In the genomic region with DNA sequence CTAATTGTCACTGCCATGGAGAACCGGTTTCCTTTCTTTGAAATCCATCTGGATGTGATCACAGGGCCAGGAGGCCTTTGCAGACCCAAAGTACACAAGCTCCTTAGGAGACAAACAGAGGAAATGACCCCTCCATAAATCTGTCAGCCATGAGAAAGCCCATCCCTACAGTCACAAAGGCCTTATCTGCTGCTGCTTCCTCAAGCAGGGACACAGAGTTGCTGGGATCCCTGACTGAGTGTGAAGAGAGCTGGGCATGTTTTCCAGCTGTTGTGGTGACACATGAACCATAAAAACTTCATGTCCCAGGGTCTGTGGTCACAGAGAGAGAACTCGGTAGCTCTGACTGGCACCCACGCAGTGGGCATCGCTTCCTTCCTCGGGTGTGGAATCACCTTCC, we compare ENCODE assay signal across 10 mouse cellular contexts. TPM values are rescaled to one million over a fixed set of nuclear protein-coding genes. Genes with fewer than 3 reads are reported as not detected.
DNase-seq lines count a peak whose midpoint lies in the region; ATAC-seq and TF ChIP-seq lines count a peak whose summit lies in the region.
"Had no signal": no experiment of that assay in that cellular context is flagged by ENCODE, and none has a peak within 500 bp of the region (broad histone marks: within the 10 kb centered on the region; RNA-seq: fewer than 3 reads in every experiment).

No protein-coding gene starts in this region.

- H3K27me3 ChIP-seq in heart, embryonic 12.5 days (replicated peaks): no peaks in the 10 kb centered on the region
- H3K27me3 ChIP-seq in kidney, postnatal 0 days (ENCODE audit: insufficient read depth, low read length): no peaks in the 10 kb centered on the region
- H3K27me3 ChIP-seq: liver, embryonic 13.5 days had no signal

- H3K4me3 ChIP-seq in heart, embryonic 12.5 days: no peak overlapping the region
- H3K4me3 ChIP-seq in kidney, postnatal 0 days (replicated peaks; ENCODE audit: low read depth, low read length): no peak overlapping the region
- H3K4me3 ChIP-seq: liver, embryonic 13.5 days had no signal

- peak; percentile 84 for ATAC-seq in heart, embryonic 12.5 days (ENCODE audit: insufficient number of reproducible peaks, low FRiP score)
- peak; percentile 84 for ATAC-seq in kidney, postnatal 0 days (replicated peaks; ENCODE audit: low FRiP score, low read depth)

- peaks cover 3% of the 10 kb centered on the region for H3K9me3 ChIP-seq in heart, embryonic 12.5 days (replicated peaks)
- no peaks in the 10 kb centered on the region for H3K9me3 ChIP-seq in kidney, postnatal 0 days (replicated peaks; ENCODE audit: low read length)
- H3K9me3 ChIP-seq: liver, embryonic 13.5 days had no signal

- peaks cover 15% of the 10 kb centered on the region; the same call in 1 of the 2 replicates for H3K4me1 ChIP-seq in heart, embryonic 12.5 days (replicated peaks)
- H3K4me1 ChIP-seq in kidney, postnatal 0 days (replicated peaks; ENCODE audit: insufficient read depth, low read length): no peaks in the 10 kb centered on the region
- H3K4me1 ChIP-seq: liver, embryonic 13.5 days had no signal

- no peak for TF ChIP-seq CTCF in kidney, postnatal 0 days (IDR thresholded peaks at IDR 0.05; ENCODE audit: low read depth)

- 55% methylated on average over 5 of the region's 5 CpGs for WGBS in heart, embryonic 12.5 days
- WGBS in kidney, postnatal 0 days: 16% methylated on average over 5 of the region's 5 CpGs

- no peaks in the 10 kb centered on the region for H3K36me3 ChIP-seq in heart, embryonic 12.5 days
- no peaks in the 10 kb centered on the region for H3K36me3 ChIP-seq in kidney, postnatal 0 days (ENCODE audit: insufficient read depth, low read length)
- H3K36me3 ChIP-seq: liver, embryonic 13.5 days had no signal

- DNase-seq in embryo, embryonic 11 days: peak; percentile 68
- peak; percentile 93 for DNase-seq in kidney, postnatal 0 days (ENCODE audit: low spot score)
- DNase-seq in lung, postnatal 4 days: peak; percentile 44 to 66
- no peak for DNase-seq in thymus, adult 18-20 months
- no peak for DNase-seq in left cerebral cortex, adult 8-10 months (ENCODE audit: low spot score in 2 of 2)
- DNase-seq in thymus, postnatal 25 days: no peak
- DNase-seq in spleen, postnatal 10 days (ENCODE audit: low spot score in 2 of 2): no peak
- DNase-seq: cerebellum, adult 8-10 months; liver, embryonic 13.5 days had no signal

- H3K4me2 ChIP-seq in heart, embryonic 12.5 days: no peak overlapping the region
- H3K4me2 ChIP-seq in kidney, postnatal 0 days (ENCODE audit: low read length): no peak overlapping the region
- H3K4me2 ChIP-seq: liver, embryonic 13.5 days had no signal

- peak overlapping the region; percentile 79 for H3K27ac ChIP-seq in heart, embryonic 12.5 days (ENCODE audit: poor library complexity, severe bottlenecking)
- H3K27ac ChIP-seq in kidney, postnatal 0 days: peak overlapping the region; percentile 54; the same call in 1 of the 2 replicates
- H3K27ac ChIP-seq: liver, embryonic 13.5 days had no signal

- H3K9ac ChIP-seq in heart, embryonic 12.5 days: no peak overlapping the region
- H3K9ac ChIP-seq in kidney, postnatal 0 days (ENCODE audit: low read depth, low read length): no peak overlapping the region
- H3K9ac ChIP-seq: liver, embryonic 13.5 days had no signal

RNA-seq across cellular contexts. Expression of a gene that starts 28.7 kb away (rescaled TPM):
- 32.4 and 40.7 TPM in 2 replicates for polyA plus RNA-seq in heart, embryonic 12.5 days (2016; fragmentation: Nextera tagmentation; extraction: Ambion mirVana)
- 17.3 and 17.4 TPM in 2 replicates for polyA plus RNA-seq in kidney, postnatal 0 days (2015; fragmentation: Nextera tagmentation; extraction: Ambion mirVana)
- total RNA-seq in left cerebral cortex, adult 8-10 months (2022): 10 to 100 TPM; 13.5 to 18.2 (median 17.3) TPM

RNA-seq across cellular contexts. Expression of a gene that starts 46.2 kb away (rescaled TPM):
- 85.9 and 87.0 TPM in 2 replicates for polyA plus RNA-seq in heart, embryonic 12.5 days (2016; fragmentation: Nextera tagmentation; extraction: Ambion mirVana)
- polyA plus RNA-seq in kidney, postnatal 0 days (2015; fragmentation: Nextera tagmentation; extraction: Ambion mirVana): 91.1 and 95.4 TPM in 2 replicates
- 10 to 100 TPM; 92.6 to 96.2 (median 94.2) TPM for total RNA-seq in left cerebral cortex, adult 8-10 months (2022)

RNA-seq across cellular contexts. Expression of a gene that starts 46.9 kb away (rescaled TPM):
- polyA plus RNA-seq in heart, embryonic 12.5 days (2016; fragmentation: Nextera tagmentation; extraction: Ambion mirVana): 57.4 and 60.5 TPM in 2 replicates
- 49.4 and 53.7 TPM in 2 replicates for polyA plus RNA-seq in kidney, postnatal 0 days (2015; fragmentation: Nextera tagmentation; extraction: Ambion mirVana)
- total RNA-seq in left cerebral cortex, adult 8-10 months (2022): 10 to 100 TPM; 29.8 to 44.1 (median 36.3) TPM

Comparison
In these comparisons a context has a peak if more than half of its experiments do, and no peak if none do; other contexts are left out.
1. DNase-seq: peak in embryo, embryonic 11 days (single experiment), kidney, postnatal 0 days (single experiment) and lung, postnatal 4 days (2 of 2); none in thymus, adult 18-20 months (0 of 2), left cerebral cortex, adult 8-10 months (0 of 2), thymus, postnatal 25 days (single experiment) and spleen, postnatal 10 days (0 of 2).